Mouse (Mus musculus) erythroblast, embryonic 14.5 days (primary cell): ENCODE data around the gene Fcrlb. TPM values are rescaled to one million over a fixed set of nuclear protein-coding genes. Genes with fewer than 3 reads are reported as not detected.
A peak's percentile ranks its signal among the peaks of the same experiment; 100 is the strongest.

Source experiments
- H3K27me3 ChIP-seq: 2 replicates; pipeline ENCODE4 v1.6.1; 2012; ENCODE audit warnings: inconsistent platforms; ENCODE audit not compliant: control insufficient read depth
- H3K36me3 ChIP-seq: 2 replicates; pipeline ENCODE4 v1.6.1; 2012; ENCODE audit warnings: mild to moderate bottlenecking, inconsistent platforms; ENCODE audit not compliant: control insufficient read depth
- H3K4me1 ChIP-seq: 2 replicates; pipeline ENCODE4 v1.6.1; 2012; ENCODE audit warnings: inconsistent platforms; ENCODE audit not compliant: control insufficient read depth
- H3K4me3 ChIP-seq: replicated peaks from 2 replicates; pipeline ENCODE3; 2012; ENCODE audit warnings: moderate library complexity, mild to moderate bottlenecking, inconsistent platforms
- H3K9me3 ChIP-seq: 2 replicates; pipeline ENCODE4 v1.6.1; 2012; ENCODE audit warnings: low read length, inconsistent platforms, mixed read lengths; ENCODE audit not compliant: control insufficient read depth
- GATA1 ChIP-seq: IDR thresholded peaks from 2 replicates; pipeline ENCODE4 v1.6.1; 2012; ENCODE audit warnings: low read length, inconsistent platforms, mixed read lengths
- TAL1 ChIP-seq: IDR thresholded peaks from 3 replicates; pipeline ENCODE4 v1.6.1; 2012; ENCODE audit warnings: low read length, inconsistent platforms, mixed read lengths
- polyA plus RNA-seq: library from polyadenylated mRNA; stranded (reverse); fragments of >175 nt; gene quantifications from 2 replicates; pipeline ENCODE4 v1.2.3, GENCODE M21; 2012

Fcrlb gene
- polyA plus RNA-seq, 1 experiment = not detected

DNA sequence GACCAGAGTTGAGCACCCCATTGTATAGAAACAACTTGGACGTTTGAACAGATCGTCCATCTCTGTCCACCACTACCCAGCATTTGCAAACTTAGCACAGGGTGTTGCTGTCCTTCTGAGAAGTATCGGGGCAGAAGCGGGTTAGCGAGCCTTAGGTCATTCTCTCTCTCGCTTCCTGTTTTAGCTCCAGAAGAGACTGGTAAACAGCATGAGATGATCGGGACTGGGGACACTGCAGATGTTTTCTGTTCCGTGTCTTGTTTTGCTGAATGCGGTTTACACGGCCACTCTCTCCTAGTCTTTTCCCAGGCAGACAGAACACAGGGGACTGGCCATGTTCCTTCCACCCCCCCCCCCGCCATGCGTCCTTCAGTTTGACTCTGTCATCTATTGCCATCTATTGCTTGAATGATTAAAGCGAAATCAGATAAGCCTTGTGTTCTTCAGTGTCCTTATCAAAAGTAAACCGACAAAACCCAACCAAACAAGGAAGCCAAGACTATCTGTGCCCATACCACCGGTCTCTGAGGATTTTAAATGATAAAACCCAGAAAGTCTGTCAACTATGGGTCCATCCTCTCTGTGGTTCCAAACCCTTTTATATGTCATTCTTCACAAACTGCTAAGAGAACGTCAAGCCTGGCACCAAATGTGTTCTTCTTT is 14.2 kb downstream of the Fcrlb start:
- Histone ChIP-seq H3K4me3 (no peak overlapping the region), H3K4me1 (peaks cover 3% of the 10 kb centered on the region), H3K36me3 (no peaks in the 10 kb centered on the region)

DNA sequence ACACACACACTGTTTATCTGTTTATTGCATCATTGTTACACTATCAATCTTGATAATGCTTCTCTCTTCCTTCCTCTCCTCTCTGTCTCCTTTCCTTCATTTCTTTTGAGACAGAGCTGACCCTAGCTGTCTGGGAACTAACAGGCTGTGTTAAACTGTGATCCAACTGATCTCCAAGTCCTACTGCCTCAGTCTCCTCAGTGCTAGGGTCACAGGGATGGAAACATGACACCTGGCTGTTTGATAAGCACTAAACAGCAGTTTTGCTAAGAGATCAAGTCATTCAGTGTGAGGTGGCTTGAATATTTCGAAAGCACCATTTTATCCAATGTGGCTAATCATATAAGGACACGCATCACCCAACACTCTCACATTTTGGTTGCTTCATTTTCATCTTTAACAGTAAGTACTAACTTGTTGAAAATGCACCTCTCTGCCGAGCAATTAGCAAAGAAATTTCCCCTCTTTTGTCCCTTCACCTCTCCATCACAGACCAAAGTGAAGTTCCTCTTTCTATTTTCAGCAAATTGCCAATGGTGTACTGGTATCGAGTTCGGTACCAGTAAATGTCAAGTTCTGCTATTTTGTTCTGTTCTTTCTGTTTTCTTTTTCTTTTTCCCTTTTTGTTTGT is 16.0 kb downstream of the Fcrlb start:
- TF ChIP-seq TAL1 (no peak), GATA1 (no peak)

More for the DNA sequence above, 14.2 kb downstream of the Fcrlb start:
- H3K27me3 ChIP-seq = peaks cover 32% of the 10 kb centered on the region
- H3K9me3 ChIP-seq = no peaks in the 10 kb centered on the region
- TF ChIP-seq TAL1 = no peak
- no peak for TF ChIP-seq GATA1

DNA sequence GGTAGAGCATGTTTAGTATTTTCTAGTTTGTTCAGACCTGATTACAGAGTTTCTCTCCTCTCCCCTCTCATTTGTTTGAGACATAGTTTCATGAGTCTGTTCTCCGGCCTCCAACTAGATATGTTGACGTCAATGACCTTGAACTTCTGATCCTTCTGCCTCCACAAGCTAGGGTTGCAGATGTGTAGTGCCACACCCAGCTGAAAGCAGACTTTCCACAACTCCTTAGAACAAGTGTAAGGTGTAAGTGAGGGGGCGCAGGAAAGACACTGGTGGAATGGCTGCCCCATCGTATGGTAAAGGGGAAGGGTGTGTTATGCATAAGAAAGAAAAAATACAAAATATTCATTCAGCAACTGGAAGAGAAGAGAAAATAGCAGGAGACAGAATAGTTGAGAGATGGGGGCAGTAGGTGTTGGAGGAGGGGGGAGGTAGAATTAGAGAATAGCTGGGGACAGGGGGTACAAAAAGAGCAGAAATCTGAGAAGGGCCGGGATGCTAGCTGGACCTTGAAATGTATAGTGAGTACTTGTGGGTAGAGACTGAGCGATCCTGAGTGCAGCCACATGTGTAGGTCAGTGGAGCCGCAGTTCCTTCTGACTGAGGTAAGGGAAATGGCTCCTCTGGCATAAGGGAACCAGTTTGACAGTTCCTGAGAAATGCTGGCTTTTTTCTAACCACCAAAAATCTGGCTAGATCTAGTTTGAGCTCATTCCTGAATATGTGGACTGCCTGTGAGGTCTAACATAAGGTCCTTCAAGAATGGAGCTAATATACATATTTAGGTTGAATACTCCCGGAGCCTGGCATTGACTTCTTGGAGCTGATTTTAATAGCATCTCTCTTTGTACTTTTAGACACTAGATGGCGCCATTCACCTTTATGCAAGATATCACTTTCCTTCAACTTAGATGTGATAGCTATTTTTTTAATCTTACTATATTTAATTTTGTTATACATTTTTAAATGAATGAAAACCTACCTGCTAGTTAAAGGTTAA is 17.8 kb downstream of the Fcrlb start:
- no peak for TF ChIP-seq TAL1
- TF ChIP-seq GATA1 = no peak
- H3K27me3 ChIP-seq = peaks cover 26% of the 10 kb centered on the region

More for the DNA sequence above, 16.0 kb downstream of the Fcrlb start:
- Histone ChIP-seq H3K9me3 (no peaks in the 10 kb centered on the region), H3K4me1 (peaks cover 3% of the 10 kb centered on the region), H3K36me3 (no peaks in the 10 kb centered on the region), H3K4me3 (no peak overlapping the region), H3K27me3 (peaks cover 26% of the 10 kb centered on the region)

DNA sequence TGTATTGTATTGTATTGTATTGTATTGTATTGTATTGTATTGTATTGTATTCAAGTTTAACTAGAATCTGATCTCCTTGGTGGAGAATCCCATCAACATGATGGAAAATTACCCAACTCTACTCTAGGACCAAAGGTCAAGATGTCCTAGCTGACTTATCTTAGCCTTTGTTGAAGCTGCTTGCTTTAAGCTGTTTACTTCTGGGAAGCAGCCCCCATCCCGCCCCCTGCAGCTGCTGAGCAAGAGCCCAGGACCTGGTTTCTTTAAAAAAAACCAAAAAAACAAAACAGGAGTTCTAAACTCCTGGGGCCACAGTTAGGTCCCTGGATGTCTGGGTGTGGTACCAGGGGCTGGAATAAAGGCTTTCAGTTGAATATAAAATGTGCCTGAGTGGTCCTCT is 20.5 kb downstream of the Fcrlb start:
- Histone ChIP-seq H3K27me3 (peaks cover 15% of the 10 kb centered on the region), H3K36me3 (no peaks in the 10 kb centered on the region), H3K4me3 (no peak overlapping the region), H3K4me1 (no peaks in the 10 kb centered on the region), H3K9me3 (no peaks in the 10 kb centered on the region)
- no peak for TF ChIP-seq GATA1
- TF ChIP-seq TAL1 = no peak

More for the DNA sequence above, 17.8 kb downstream of the Fcrlb start:
- no peaks in the 10 kb centered on the region for H3K36me3 ChIP-seq
- no peak overlapping the region for H3K4me3 ChIP-seq
- no peaks in the 10 kb centered on the region for H3K9me3 ChIP-seq
- no peaks in the 10 kb centered on the region for H3K4me1 ChIP-seq

DNA sequence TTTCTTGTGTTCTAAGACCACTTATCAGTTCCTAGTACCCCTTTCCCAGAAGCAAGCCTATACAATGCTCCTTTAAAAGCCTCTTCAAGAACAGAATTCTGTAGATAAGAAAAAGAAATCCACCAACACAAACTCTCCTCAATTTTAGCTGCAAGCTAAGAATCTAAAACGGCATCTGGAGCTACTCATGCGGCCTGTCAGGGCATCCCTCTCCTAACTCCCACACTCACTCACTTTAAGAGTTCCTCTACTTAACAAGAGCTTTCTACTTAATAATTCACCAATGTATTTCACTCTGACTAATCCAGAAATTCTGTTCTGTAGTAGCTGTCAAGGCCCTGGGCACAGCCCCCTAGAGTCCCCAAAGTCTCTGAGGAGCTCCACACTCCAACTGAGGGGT is 21.1 kb downstream of the Fcrlb start:
- Histone ChIP-seq H3K9me3 (no peaks in the 10 kb centered on the region), H3K27me3 (peaks cover 9% of the 10 kb centered on the region), H3K4me3 (no peak overlapping the region), H3K4me1 (no peaks in the 10 kb centered on the region), H3K36me3 (no peaks in the 10 kb centered on the region)
- TF ChIP-seq TAL1 (no peak), GATA1 (no peak)

DNA sequence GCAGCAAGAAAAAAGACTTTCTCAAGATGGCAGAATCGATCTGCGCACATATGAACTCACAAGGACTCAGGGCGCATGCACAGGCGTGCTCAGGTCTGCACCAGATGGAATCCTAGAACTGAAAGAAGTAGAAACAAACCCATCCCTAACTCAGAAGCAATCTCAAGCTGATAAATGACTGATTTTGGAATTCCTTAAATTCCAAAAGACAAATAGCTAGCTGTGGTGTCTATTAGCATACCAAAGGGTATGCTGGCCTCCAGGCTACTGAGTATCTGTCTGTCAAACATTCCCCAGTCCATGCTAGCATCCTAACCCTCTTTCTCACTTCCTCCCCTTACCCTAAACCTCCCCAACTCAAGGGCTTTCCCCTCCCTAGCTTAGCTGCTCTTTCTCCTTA is 23.4 kb downstream of the Fcrlb start:
- peaks cover 10% of the 10 kb centered on the region for H3K27me3 ChIP-seq
- no peaks in the 10 kb centered on the region for H3K9me3 ChIP-seq
- no peaks in the 10 kb centered on the region for H3K36me3 ChIP-seq
- no peak overlapping the region for H3K4me3 ChIP-seq
- TF ChIP-seq TAL1 (no peak), GATA1 (no peak)
- peaks cover 12% of the 10 kb centered on the region for H3K4me1 ChIP-seq

DNA sequence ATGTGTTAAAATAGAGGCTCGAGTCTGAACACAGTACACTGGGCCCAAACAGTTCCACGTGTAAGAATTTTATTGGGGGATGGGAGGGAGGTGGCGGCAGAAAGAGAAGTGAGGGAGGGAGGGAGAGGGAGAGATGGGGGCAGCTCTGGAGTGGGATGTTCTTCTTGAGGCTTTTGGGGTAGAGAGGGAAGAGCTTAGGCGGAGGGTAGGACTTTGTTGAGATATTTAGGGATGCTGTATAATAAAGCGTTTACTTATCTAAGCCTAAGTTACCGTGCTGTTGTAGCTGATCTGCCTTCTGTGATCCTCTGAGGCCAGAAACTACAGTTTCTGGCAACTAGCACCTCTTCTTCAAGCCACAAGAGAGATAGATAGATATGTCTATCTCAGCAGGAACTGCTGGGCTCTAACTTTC is 26.7 kb downstream of the Fcrlb start:
- no peak overlapping the region for H3K4me3 ChIP-seq

DNA sequence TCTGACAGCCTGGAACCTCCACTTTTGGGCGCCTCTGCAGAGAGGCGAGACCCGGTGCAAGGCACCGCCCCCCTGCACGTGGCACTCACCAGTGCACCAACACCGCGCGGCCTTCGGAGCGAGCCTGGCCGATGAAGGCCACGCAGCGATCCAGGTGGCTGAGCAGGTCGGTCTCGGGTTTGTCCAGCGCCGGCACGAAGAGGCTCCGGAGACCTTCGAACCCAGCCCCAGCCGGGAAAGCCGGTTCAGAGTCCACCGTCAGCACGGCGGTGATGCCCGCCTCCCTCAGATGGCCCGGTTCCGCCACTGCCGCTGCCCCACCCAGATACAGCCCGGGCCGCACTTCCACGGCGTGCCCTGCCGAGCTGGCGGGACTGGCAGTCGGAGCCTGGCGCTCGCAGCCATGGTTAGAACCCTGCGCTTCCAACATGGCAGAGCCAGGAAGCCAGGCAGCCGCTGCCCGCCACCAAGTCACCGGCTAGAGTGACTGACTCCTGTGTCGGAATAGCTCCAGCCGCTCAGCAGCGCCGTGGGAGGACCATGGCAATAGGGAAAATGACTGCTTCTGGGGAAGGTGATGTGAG is 27.7 kb downstream of the Fcrlb start, which contains the start of the genes Gm26620 and Dusp12:
Gene Gm26620 (plus strand): TSS at position 88 of the 584 bp plus-strand sequence.
Gene Dusp12 (minus strand): TSS at position 563 of the 584 bp plus-strand sequence.
- Histone ChIP-seq H3K4me3 (peak within 1 kb of the TSS; percentile 80), H3K9me3 (no peaks in the 10 kb centered on the region), H3K4me1 (peaks cover 12% of the 10 kb centered on the region), H3K36me3 (peaks cover 6% of the 10 kb centered on the region), H3K27me3 (peaks cover 10% of the 10 kb centered on the region)
- TF ChIP-seq GATA1 = no peak
- TF ChIP-seq TAL1 = no peak

More for the DNA sequence above, 26.7 kb downstream of the Fcrlb start:
- Histone ChIP-seq H3K27me3 (peaks cover 10% of the 10 kb centered on the region), H3K36me3 (no peaks in the 10 kb centered on the region), H3K9me3 (no peaks in the 10 kb centered on the region), H3K4me1 (peaks cover 12% of the 10 kb centered on the region)
- TF ChIP-seq TAL1 = no peak
- no peak for TF ChIP-seq GATA1
